Mouse (Mus musculus) liver, postnatal 0 days (tissue): Measurements from ENCODE around the gene Vmp1.

Experiments
- CTCF ChIP-seq: sonication (generic); IDR thresholded peaks from 2 replicates; pipeline ENCODE4 v1.5.1; 2016; ENCODE audit warnings: antibody characterized with exemption, low read depth
- EP300 ChIP-seq: IDR thresholded peaks from 2 replicates; pipeline ENCODE4 v1.6.1; 2016; ENCODE audit warnings: antibody characterized with exemption, low read depth, mild to moderate bottlenecking

DNA sequence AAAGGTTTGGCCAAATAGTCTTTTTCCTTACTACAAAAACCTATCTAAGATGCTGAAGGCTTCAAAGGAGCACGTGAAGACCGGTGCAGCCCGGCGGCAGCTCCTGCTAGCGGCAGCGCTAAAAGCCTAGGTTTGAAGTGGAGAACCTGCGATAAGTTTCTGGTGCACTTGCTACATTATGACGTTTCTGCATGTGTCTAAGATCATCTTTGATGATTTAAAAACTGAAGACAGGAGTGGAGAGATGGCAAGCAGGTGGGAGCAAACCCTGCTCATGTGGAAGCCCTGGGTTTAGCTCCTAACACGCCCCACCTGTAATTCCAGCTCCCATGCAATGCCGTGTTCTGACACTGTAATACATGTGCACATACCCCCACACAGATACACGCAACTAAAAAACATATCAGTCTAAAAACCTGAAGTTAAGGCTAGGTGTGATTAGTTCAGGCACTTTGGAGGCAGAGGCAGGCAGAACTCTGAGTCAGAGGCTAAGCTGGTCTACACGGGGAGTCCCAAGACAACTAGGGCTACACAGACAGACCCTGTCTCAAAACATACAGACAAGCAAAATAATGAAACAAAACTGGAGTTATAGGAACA lies 101.6 kb downstream of the Vmp1 start:
- no peak for TF ChIP-seq CTCF
- TF ChIP-seq EP300 = no peak
